Comparison of ENCODE assay signal across 8 mouse cellular contexts in genomic region chr3:80079801-80080418, GRCm38 (mm10).
DNase-seq lines count a peak whose midpoint lies in the region; ATAC-seq lines count a peak whose summit lies in the region.

No protein-coding gene starts in this region.

- H3K4me1 ChIP-seq in forebrain, embryonic 12.5 days, result no peaks in the 10 kb centered on the region
- no peaks in the 10 kb centered on the region for H3K4me1 ChIP-seq in hindbrain, embryonic 10.5 days (replicated peaks)

- no peaks in the 10 kb centered on the region for H3K9me3 ChIP-seq in forebrain, embryonic 12.5 days
- H3K9me3 ChIP-seq in hindbrain, embryonic 10.5 days, result no peaks in the 10 kb centered on the region

- H3K4me3 ChIP-seq in forebrain, embryonic 12.5 days (replicated peaks), result no peak overlapping the region
- no peak overlapping the region for H3K4me3 ChIP-seq in hindbrain, embryonic 10.5 days

- H3K36me3 ChIP-seq in forebrain, embryonic 12.5 days (replicated peaks), result no peaks in the 10 kb centered on the region
- H3K36me3 ChIP-seq in hindbrain, embryonic 10.5 days, result no peaks in the 10 kb centered on the region

- no peak overlapping the region for H3K27ac ChIP-seq in forebrain, embryonic 12.5 days
- no peak overlapping the region for H3K27ac ChIP-seq in hindbrain, embryonic 10.5 days

- no peaks in the 10 kb centered on the region for H3K27me3 ChIP-seq in forebrain, embryonic 12.5 days
- H3K27me3 ChIP-seq in hindbrain, embryonic 10.5 days (ENCODE audit: insufficient read depth, poor library complexity, severe bottlenecking), result no peaks in the 10 kb centered on the region

- 17% methylated on average over 10 of the region's 10 CpGs for WGBS in forebrain, embryonic 12.5 days
- 25% methylated on average over 10 of the region's 10 CpGs for WGBS in hindbrain, embryonic 10.5 days

- DNase-seq in Muller cell, postnatal 12 days (ENCODE audit: inconsistent ontology term), result peak; percentile 47
- DNase-seq in c-Kit-positive CD71-negative TER-119-negative erythroid progenitor cells, embryonic 14.5 days (ENCODE audit: low read depth), result peak; percentile 39
- peak; percentile 59 for DNase-seq in hindbrain, embryonic 10.5 days (ENCODE audit: low spot score)
- DNase-seq in layer of hippocampus, adult 9-10 months (ENCODE audit: low spot score), result peak; percentile 46
- DNase-seq in lung, postnatal 10 days, result peak; percentile 74
- DNase-seq in retina, adult 2 months (ENCODE audit: low read depth, low spot score), result peak; percentile 16

- ATAC-seq in forebrain, embryonic 12.5 days (ENCODE audit: low FRiP score), result peak; percentile 70; the same call in 1 of the 2 replicates
- no peak for ATAC-seq in erythroid progenitor cell, adult 5-6 weeks (replicated peaks; ENCODE audit: low FRiP score, poor library complexity, severe bottlenecking)

- no peak overlapping the region for H3K9ac ChIP-seq in forebrain, embryonic 12.5 days

- no peak overlapping the region for H3K4me2 ChIP-seq in forebrain, embryonic 12.5 days

Comparison
In these comparisons a context has a peak if more than half of its experiments do, and no peak if none do; other contexts are left out.
1. DNase-seq: peak in every context shown above with its lines; median percentile 74 in lung, postnatal 10 days; 59 in hindbrain, embryonic 10.5 days; 47 in Muller cell, postnatal 12 days; 46 in layer of hippocampus, adult 9-10 months; 39 in c-Kit-positive CD71-negative TER-119-negative erythroid progenitor cells, embryonic 14.5 days; 16 in retina, adult 2 months.